Mouse (Mus musculus) heart, postnatal 0 days (tissue): ENCODE results near the gene Gm8297.
"Not testable (repeated sequence)": the region's sequence is repeated elsewhere in the genome, so short reads cannot be mapped to it uniquely, and the experiment has no call there.

Experiments used
- CTCF ChIP-seq: IDR thresholded peaks from 2 replicates; pipeline ENCODE4 v1.5.1; 2016; ENCODE audit warnings: antibody characterized with exemption, control low read depth, low read depth
- EP300 ChIP-seq: IDR thresholded peaks from 2 replicates; pipeline ENCODE4 v1.6.1; 2016; ENCODE audit warnings: antibody characterized with exemption, low read depth

DNA sequence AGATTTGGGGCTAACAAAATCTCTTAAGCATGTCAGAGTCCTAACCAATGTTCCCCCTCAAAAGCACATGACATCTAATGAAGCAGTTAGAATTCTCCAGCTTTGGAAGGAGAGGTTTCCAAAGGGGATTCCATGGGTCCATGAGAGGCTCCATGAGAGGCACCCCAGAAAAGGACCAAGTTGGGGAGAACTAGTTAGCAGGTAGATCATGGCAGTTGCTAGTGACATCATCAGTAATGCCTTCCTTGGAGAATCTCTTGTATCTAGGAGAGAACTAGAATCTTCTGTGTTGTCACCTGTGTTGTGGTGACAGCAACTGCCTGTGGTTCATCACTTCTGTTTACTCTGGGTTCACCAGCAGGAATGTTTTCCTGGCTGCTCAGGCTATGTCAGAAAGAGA, at the start of gene Gm8297:
- TF ChIP-seq EP300, CTCF: not testable (repeated sequence)
